Mouse (Mus musculus) kidney, embryonic 14.5 days (tissue): ENCODE measurements at regions not wholly inside any gene's neighbourhood (a gene's known extent, or its start where the extent isn't known, plus 50 kb on each side); places are given as distances from the start of the nearest gene placed in this dataset.
A peak's percentile ranks its signal among the peaks of the same experiment; 100 is the strongest.

Source experiments
- ATAC-seq: fragments of 200-750 bp; cut with Nextera tagmentation; 2 replicates; pipeline ENCODE4 v1.8.0; 2017; ENCODE audit warnings: moderate number of reproducible peaks, mild to moderate bottlenecking, moderate TSS enrichment, moderate library complexity; ENCODE audit not compliant: low FRiP score, low TSS enrichment
- H3K27ac ChIP-seq: fragments of 300-500 bp; sonication (generic); 2 replicates; pipeline ENCODE4 v1.5.1; 2014; ENCODE audit warnings: low read depth, mild to moderate bottlenecking, low read length, moderate library complexity, mixed read lengths
- H3K27me3 ChIP-seq: fragments of 300-500 bp; sonication (generic); 2 replicates; pipeline ENCODE4 v1.6.1; 2014; ENCODE audit warnings: mild to moderate bottlenecking, low read length; ENCODE audit not compliant: control insufficient read depth, insufficient read depth
- H3K36me3 ChIP-seq: fragments of 300-500 bp; sonication (generic); 2 replicates; pipeline ENCODE4 v1.6.1; 2014; ENCODE audit warnings: low read length, mixed read lengths; ENCODE audit not compliant: control insufficient read depth, insufficient read depth
- H3K4me1 ChIP-seq: fragments of 300-500 bp; sonication (generic); 2 replicates; pipeline ENCODE4 v1.6.1; 2014; ENCODE audit warnings: low read length, mixed read lengths; ENCODE audit not compliant: control insufficient read depth, insufficient read depth
- H3K4me2 ChIP-seq: fragments of 300-500 bp; sonication (generic); replicated peaks from 2 replicates; pipeline ENCODE4 v1.6.1; 2014; ENCODE audit warnings: low read depth, mild to moderate bottlenecking, low read length
- H3K4me3 ChIP-seq: fragments of 300-500 bp; sonication (generic); 2 replicates; pipeline ENCODE4 v1.5.1; 2014; ENCODE audit warnings: mild to moderate bottlenecking, low read length
- H3K9ac ChIP-seq: fragments of 300-500 bp; sonication (generic); 2 replicates; pipeline ENCODE4 v1.6.1; 2014; ENCODE audit warnings: low read depth, mild to moderate bottlenecking, low read length, moderate library complexity
- H3K9me3 ChIP-seq: fragments of 300-500 bp; sonication (generic); 2 replicates; pipeline ENCODE4 v1.6.1; 2016; ENCODE audit warnings: low read length; ENCODE audit not compliant: control insufficient read depth
- WGBS: fragments of 180-500 bp; shearing (Covaris S2); extraction: QIAGEN DNeasy Blood & Tissue Kit; methylation state at CpG from one replicate; pipeline ENCODE4 v1.1.7; 2014; 5-methylcytosine and 5-hydroxymethylcytosine counted together

DNA sequence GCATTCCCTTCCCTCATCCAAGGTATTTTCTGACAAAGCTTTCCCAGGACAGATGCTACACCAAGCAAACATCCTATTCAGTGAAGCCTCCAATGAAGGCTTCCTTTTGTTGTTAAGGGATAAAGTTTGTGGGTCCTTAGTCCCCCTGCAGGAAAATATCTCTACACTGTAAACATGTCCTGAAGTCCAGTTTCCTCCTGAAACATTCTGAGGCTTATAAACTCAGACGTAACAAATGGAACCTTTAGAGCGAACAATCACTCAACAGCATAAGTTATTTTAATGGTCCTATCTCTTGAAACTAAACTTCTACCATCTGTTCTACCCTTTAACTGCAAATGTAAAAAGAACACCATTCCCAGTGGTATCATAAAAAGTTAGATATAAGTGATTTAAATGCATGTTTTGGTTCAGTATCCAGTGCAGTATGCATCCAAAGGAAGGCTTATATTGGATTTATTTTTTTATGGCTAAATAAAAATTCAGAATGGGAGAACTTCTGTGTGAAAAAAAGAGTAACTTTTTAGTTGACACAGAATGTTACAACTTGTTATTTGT is 115.1 kb upstream of the Tapt1 start:
- ATAC-seq = peak; percentile 73; the same call in 1 of the 2 replicates
- no peaks in the 10 kb centered on the region for H3K36me3 ChIP-seq
- H3K4me1 ChIP-seq = no peaks in the 10 kb centered on the region
- no peak overlapping the region for H3K4me2 ChIP-seq
- H3K27ac ChIP-seq = no peak overlapping the region; the same call in 1 of the 2 replicates
- no peak overlapping the region for H3K9ac ChIP-seq
- no peak overlapping the region for H3K4me3 ChIP-seq
- 55% methylated on average over 2 of the region's 2 CpGs for WGBS
- H3K27me3 ChIP-seq = no peaks in the 10 kb centered on the region
- H3K9me3 ChIP-seq = no peaks in the 10 kb centered on the region

DNA sequence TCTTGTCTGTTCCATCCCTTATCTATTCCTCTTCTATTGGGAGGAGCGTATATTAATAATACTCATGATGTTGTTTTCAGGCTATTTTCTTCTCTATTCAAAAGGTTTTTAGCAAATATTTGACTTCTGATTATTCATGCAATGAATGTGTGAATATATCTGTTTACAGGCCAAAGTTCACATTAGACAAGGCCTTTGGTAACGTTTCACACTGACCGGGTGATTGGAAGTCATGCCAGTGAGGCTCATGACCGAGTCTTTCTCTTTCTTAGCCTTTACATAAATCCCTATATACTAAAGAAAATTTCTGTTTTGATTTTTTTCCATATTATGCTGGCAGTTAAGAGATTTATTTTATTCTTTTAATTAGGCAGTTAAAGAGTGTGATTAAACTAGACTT is 112.2 kb upstream of the Tapt1 start:
- Histone ChIP-seq H3K36me3 (no peaks in the 10 kb centered on the region), H3K4me1 (no peaks in the 10 kb centered on the region), H3K4me2 (no peak overlapping the region), H3K27me3 (no peaks in the 10 kb centered on the region), H3K9ac (no peak overlapping the region), H3K27ac (no peak overlapping the region), H3K4me3 (no peak overlapping the region), H3K9me3 (no peaks in the 10 kb centered on the region)
- WGBS = 88% methylated on average over 4 of the region's 4 CpGs
- ATAC-seq = no peak

- Histone ChIP-seq H3K4me2 (no peak overlapping the region), H3K4me1 (no peaks in the 10 kb centered on the region), H3K36me3 (no peaks in the 10 kb centered on the region), H3K27ac (no peak overlapping the region), H3K9me3 (no peaks in the 10 kb centered on the region), H3K4me3 (no peak overlapping the region), H3K9ac (no peak overlapping the region), H3K27me3 (no peaks in the 10 kb centered on the region)
- WGBS = 94% methylated on average over 5 of the region's 5 CpGs
- no peak for ATAC-seq
These were observed 109.3 kb upstream of the Tapt1 start for GRCm38 (mm10) chr5:44335756-44336155.

DNA sequence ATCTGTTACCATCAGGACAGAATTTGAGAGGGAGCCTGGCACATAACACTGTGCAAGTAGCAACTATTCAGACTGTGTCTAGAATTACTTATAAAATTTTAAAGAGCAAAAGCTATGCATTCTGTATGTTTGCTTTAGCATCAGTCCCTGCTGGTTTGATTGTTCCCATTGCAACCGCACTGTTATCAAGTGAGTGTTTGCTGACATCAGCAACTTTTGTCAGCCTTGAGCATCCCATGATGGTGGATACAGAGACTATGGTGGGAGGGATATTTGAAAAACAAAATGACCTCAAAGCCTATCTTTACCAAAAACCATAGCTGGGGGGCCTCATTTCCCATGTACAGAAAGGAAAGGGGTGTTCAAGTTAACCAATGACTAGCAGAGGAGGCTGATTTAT is 93.2 kb upstream of the Tapt1 start:
- Histone ChIP-seq H3K27ac (no peak overlapping the region), H3K4me3 (no peak overlapping the region), H3K4me2 (no peak overlapping the region), H3K4me1 (no peaks in the 10 kb centered on the region), H3K36me3 (no peaks in the 10 kb centered on the region), H3K9ac (no peak overlapping the region), H3K9me3 (no peaks in the 10 kb centered on the region), H3K27me3 (no peaks in the 10 kb centered on the region)
- 83% methylated on average over 1 of the region's 1 CpGs for WGBS
- no peak for ATAC-seq

DNA sequence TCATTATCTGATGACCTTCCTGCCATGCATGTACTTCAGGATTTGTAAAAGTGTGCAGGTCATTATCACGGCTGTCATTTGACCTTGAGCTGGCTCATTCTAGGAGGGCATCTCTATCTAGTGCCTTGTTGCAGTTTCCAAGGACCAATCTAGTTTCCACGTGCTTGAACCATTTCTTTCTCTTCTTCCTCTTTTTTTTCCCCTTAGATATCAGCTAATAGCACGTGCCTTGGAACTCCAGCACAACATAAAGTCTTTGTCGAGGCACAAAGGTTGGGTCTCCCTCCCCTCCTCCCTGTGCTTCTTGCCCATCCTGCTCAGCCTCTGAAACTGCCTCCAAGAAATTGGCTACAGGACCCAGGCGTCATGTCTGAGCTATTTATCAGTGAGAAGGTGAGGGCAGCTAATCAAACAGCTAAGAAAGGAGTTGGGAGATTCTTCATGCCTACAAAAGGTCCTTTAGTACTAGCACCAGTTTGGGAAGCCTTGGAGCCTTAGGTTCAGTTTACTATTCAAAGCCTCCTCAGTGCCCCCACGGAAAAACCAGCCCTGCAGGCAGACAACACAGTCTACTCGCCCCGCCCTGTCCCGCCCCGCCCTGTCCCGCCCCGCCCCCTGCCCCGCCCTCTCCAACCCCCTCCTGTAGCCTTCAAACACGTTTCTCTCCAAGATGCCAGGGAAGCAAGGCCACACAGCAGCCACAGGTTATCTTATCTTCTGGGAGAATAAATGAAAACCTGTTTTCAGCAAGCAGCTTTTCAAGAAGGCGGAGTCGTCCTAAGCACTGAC is 80.5 kb upstream of the Tapt1 start:
- H3K9me3 ChIP-seq = no peaks in the 10 kb centered on the region
- no peaks in the 10 kb centered on the region for H3K36me3 ChIP-seq
- 0 out of 2 replicates have a peak overlapping the region, but pooled peaks have one; percentile 5 for H3K4me2 ChIP-seq
- no peaks in the 10 kb centered on the region for H3K4me1 ChIP-seq
- H3K27me3 ChIP-seq = no peaks in the 10 kb centered on the region
- H3K4me3 ChIP-seq = no peak overlapping the region
- WGBS = 15% methylated on average over 16 of the region's 16 CpGs
- ATAC-seq = 0 out of 2 replicates have a peak, but pooled peaks have one; percentile 55
- no peak overlapping the region for H3K27ac ChIP-seq
- no peak overlapping the region for H3K9ac ChIP-seq

DNA sequence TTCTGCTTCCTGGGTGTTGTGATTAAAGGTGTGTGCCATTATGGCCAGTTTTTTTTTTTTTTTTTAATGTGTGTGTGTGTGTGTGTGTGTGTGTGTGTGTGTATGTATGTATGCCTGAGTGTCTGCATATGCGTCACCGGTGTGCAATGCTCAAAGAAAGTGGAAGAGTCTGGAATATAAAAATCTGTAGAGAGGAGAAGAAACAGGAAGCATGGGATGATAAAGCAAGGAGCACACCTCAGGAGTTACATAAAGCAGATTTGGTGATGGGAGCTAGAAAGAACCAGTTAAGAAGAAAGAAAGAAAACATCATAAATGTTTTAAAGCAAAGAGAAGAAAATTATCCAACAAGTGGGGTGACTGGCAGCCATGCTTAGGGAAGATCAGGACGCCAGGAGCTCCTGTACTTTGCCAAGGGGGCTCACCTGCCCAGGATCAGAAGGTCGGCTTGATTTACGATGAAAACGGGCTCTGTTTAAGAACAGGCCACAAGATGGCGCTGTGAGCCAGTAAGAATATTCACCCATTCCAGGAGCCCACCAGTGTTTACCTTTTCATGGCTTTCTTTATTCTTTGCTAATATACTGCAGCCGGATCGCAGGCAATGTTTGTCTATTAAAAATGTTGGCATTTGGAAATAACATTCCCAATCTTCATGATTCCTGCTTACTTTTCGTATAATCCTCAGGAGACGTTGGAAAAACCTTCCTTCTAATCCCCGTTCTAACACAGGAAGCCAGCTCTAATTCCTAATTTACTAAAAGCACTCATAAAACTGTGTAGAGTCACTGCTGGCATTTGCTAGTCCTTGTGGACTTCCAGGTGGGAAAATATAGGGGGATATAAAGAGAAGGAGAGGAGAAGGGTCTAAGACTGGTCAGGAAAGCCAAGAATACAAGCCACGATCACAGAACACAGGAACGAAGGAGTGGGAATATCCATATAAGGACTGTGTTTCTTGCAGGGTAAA is 77.7 kb upstream of the Tapt1 start:
- Histone ChIP-seq H3K4me1 (no peaks in the 10 kb centered on the region), H3K36me3 (no peaks in the 10 kb centered on the region), H3K27ac (no peak overlapping the region), H3K9ac (no peak overlapping the region), H3K9me3 (no peaks in the 10 kb centered on the region), H3K4me3 (no peak overlapping the region), H3K27me3 (no peaks in the 10 kb centered on the region), H3K4me2 (0 out of 2 replicates have a peak overlapping the region, but pooled peaks have one; percentile 15)
- WGBS = 28% methylated on average over 14 of the region's 14 CpGs
- no peak for ATAC-seq

DNA sequence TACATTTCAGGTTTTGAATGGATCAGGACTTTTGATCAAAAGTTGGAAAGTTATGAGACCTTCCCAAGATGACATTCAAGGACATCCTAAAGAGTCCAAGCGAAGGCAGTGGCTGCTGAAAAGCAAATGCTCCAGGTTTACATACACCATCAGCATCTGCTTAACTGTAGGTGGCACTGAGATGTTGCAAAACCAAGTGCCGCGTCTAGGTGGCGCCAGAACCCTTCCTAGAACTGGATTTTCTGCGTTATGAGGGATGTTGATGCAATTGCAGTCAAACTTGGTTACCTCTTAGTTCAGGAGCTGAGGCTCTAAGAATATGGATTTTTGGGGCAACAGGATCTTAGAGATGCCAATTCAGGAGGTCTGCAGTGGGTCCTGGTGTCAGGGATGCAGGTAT is 58.0 kb upstream of the Tapt1 start:
- H3K36me3 ChIP-seq = no peaks in the 10 kb centered on the region
- 10% methylated on average over 5 of the region's 5 CpGs for WGBS
- no peak overlapping the region for H3K4me2 ChIP-seq
- no peaks in the 10 kb centered on the region; the same call in 1 of the 2 replicates for H3K27me3 ChIP-seq
- H3K4me1 ChIP-seq = no peaks in the 10 kb centered on the region
- no peak for ATAC-seq
- H3K4me3 ChIP-seq = no peak overlapping the region
- H3K9me3 ChIP-seq = no peaks in the 10 kb centered on the region
- no peak overlapping the region for H3K9ac ChIP-seq
- H3K27ac ChIP-seq = no peak overlapping the region
